Mouse (Mus musculus) mouse trophoblast stem cell (cell line): ENCODE data around the gene Myo16.

Experiments used
- in situ Hi-C, 2 experiments: fragments of 300-500 bp; cut with MseI, MboI; formaldehyde crosslinking; loops; 2 replicates in 1 of 2; 3 replicates in 1 of 2; pipeline ENCODE4 v1.15.1; 2025

Myo16 gene

DNA sequence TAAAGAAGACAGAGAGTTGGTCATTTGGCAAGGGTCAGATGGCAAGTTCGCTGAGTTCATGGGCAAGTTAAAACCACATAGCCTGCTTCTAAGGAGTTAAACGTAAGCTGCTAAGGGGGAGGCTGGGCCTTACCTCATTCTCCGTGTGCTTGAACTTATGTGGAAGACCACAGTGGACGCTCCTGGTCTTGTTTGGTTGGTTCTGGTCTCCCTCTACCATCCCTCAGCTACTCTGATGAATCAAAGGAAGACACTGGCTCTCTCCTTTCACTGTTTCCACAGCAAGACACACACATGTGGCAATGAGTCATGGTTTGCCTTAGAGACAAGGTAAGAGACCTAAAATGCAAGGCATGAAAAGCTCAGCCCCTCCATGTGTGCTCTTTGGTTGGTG lies 453.1 kb downstream of the Myo16 start:
- in situ Hi-C loops, result no loop called here

- in situ Hi-C loops, result no loop called here
Observed at GRCm38 (mm10) chr8:10611636-10612035, 457.9 kb downstream of the Myo16 start.

DNA sequence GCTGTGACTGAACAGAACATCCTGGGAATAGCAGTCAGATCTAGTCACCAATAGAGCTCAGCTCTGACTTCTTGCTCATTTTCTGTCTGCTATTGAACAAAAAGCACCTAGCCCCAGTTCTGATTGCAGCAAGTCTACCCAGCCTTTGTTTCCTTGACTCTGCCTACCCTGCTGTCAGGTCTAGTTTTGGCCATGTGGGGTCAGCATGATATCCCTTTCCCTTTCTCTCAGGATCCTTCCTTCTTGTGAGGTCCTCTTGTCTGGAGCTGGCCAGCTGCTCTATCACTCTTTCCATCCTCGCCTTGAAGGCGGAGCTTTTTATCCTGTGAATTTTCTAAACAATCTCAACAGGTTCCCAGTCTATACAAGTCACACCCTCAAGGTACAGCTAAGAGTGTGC lies 459.7 kb downstream of the Myo16 start:
- in situ Hi-C loops, result no loop called here

DNA sequence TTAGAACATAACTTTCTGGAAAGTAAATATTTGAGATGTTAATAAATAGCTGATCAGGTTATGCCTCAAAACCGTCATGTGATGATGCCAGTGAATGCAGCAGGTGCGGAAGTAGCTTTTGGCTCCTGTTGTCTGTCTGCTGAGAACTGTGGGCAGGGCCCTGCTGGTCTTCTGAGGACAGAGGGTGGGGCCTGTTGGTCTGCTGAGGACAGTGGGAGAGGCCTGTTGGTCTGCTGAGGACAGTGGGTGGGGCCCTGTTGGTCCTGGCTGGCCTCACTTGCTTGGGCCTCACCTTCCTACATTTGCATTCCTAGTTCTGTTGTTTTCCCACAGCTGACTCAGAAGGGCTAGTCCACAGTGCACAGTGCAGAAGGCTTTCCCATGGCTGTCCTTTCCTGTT lies 466.0 kb downstream of the Myo16 start:
- in situ Hi-C loops, result no loop called here

DNA sequence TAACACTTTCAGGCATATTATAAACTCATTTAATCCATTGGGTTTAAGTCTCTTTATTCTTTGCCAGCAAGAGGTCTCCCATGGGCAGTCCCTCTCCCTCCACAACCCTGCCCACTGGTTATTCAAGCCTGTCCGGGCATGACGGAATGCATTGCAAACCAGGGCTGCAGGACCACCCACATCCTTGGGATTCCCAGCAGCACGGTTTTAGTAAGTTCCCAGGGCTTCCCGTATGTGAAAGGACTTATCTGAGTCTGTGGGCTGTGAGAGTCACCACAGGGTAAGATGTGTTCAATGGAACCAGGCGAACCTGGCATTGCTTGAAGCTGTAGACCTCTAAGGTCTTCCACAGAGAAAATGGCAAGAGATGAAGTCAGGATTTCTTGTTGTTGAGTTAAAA lies 471.6 kb downstream of the Myo16 start:
- in situ Hi-C loops, result no loop called here

DNA sequence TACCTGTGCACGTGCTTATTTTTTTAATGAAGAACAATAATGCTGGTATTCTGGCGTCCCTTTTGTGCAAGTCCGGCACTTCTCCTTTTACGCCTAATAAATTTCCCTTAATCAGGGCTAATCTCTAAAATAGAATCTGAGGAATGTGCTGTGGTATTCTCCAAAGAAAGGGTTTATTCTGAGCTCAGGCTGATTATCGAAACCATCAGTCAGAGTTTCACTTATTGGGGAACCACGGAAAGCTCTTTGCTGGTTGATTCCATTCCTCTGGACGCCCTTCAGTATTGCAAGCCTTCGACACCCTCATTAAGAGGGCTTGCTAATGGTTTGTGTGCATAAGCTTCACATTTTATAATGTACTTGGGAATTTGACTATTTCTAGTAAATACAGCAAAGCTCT lies 475.0 kb downstream of the Myo16 start:
- in situ Hi-C loops, result no loop called here

GRCm38 (mm10) chr8:10629862-10630261 lies 476.2 kb downstream of the Myo16 start:
- in situ Hi-C loops, result no loop called here

GRCm38 (mm10) chr8:10631006-10631405 lies 477.3 kb downstream of the Myo16 start:
- in situ Hi-C loops, result no loop called here

DNA sequence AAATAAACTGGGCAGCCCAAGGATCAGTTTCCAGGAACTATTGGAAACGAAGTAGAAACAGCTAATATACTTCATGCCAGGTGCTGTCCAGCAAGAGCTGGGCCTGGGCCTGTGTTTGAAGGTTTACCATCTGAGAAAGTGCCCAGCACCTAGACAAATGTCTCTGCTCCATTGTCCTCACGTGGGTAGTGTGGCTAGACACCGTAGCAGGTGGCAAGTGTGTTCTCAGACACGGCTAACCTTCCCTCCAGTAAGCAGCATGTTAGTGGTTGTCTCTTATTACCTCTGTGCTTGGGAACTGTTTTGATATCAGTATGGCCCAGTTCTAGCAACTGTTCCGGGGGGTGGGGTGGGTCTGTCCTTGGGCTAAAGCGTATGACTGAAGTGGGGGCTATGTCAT lies 478.9 kb downstream of the Myo16 start:
- in situ Hi-C loops, result no loop called here

GRCm38 (mm10) chr8:10633360-10634140 lies 479.8 kb downstream of the Myo16 start:
- in situ Hi-C loops, result no loop called here

- in situ Hi-C loops, result no loop called here
Observed at GRCm38 (mm10) chr8:10634421-10634820, 480.7 kb downstream of the Myo16 start.

- in situ Hi-C loops, result no loop called here
Observed at GRCm38 (mm10) chr8:10638871-10639270, 485.2 kb downstream of the Myo16 start.

- in situ Hi-C loops, result no loop called here
Observed at GRCm38 (mm10) chr8:10640176-10640810, 486.6 kb downstream of the Myo16 start.

DNA sequence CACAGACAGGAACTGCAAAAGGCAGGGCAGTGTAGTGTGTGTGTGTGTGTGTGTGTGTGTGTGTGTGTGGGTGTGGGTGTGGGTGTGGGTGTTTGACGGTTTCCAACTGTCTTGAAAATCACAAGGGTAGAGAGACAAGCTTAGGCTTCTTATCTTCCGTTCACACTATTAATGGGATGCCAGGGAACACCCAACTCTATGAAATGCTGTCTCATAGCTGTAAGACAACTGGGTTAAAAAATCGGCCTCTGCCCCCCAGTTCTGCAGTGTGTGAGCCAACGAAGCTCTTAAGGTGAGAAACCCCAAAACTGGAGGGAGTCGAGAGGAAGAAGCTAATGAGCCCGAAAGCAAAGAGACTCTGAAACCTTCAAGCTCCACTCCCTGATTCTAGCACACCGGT lies 487.1 kb downstream of the Myo16 start:
- in situ Hi-C loops, result no loop called here

DNA sequence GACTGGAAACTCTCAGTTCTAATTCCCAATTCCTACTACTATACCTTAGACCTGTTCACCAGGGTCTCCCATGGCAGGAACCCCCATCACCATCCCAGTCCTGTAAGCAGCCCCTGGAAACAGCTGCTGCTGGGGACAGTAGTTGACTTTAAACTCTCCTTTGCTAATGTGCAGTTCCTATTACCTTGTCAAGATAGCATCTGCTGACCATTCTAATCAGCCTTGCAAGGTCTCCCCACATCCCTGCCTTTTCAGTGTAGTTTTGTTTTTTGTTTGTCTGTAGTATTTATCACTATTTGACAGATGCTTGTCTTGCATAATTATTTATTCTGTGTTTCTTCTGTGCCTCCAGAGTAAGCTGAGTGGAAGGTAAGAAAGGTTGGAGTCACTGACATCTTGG lies 487.6 kb downstream of the Myo16 start:
- in situ Hi-C loops, result no loop called here

DNA sequence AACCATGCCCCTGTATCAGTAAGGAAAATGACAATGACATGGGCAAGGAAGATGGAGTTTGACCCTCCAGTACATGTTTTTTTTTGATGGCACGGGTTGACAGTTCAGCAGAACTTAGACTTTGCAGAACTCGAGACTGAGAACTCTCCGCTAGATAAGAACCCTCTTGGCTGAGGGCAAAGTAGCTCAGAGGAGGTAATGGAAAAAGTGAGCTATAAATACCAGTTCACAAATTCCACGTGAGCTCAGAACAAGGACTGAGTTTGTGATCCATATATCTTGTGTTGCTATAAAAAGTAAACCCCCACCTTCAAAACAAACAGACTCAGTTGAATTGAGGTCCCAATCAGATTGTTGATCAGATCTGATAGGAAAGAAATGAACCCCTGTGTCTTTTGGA lies 489.5 kb downstream of the Myo16 start:
- in situ Hi-C loops, result no loop called here

- in situ Hi-C loops, result no loop called here
Observed at GRCm38 (mm10) chr8:10644481-10644880, 490.8 kb downstream of the Myo16 start.

GRCm38 (mm10) chr8:10645740-10646139 lies 492.0 kb downstream of the Myo16 start:
- in situ Hi-C loops, result no loop called here

DNA sequence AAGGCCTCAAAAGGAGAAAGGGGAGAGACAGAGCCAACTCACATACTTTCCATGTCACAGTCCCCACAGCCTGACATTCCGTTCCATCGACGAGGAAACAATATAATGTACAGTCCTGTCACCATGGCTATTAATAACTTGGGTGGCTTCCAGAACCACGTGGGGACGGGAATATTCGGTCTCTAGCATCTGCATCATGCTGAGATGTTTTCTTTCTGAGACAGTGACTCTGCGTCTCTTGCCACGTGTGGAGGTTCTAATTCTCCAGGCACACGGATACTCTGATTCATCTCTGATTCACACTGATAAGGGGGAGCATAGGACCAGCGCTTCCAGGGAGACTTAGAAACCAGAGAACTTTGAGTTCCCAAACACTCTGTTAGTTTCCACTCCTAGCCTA lies 492.8 kb downstream of the Myo16 start:
- in situ Hi-C loops, result no loop called here

DNA sequence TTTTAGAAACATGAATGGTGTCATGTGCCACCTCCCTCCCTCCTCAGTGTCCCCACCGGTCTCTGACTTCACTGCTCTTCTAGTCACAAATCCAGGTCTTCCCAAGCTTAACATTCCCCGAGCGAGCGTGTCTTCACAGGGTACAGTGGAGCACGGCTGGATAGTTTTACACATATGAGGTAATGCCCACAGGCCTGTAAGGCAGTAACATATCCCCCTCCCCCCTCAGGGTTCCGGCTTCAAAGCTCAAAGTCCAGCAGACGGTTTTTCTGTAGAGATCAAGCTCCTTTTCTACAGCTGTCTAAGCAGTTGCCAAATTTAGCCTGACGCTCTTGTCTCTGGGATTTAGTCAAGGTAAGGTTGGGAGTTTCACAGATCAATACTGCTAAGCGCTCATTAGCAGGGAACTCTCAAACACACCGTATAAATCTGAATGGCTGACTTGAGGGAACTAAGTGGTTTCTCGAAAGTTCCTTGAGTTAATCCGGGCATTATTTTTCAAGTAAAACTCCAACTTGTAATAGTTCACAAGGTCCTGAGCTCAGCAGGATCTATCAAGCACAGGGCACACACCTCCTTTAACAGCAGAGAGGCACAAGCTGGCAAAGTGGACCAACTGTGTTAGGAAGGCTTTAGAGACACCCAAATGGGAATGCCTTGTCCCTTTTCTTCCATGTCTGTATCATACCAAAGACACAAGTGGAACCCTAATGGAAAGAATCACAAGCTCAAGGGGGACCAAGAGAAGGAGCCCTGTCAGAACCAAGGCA lies 498.0 kb downstream of the Myo16 start:
- in situ Hi-C loops, result no loop called here

DNA sequence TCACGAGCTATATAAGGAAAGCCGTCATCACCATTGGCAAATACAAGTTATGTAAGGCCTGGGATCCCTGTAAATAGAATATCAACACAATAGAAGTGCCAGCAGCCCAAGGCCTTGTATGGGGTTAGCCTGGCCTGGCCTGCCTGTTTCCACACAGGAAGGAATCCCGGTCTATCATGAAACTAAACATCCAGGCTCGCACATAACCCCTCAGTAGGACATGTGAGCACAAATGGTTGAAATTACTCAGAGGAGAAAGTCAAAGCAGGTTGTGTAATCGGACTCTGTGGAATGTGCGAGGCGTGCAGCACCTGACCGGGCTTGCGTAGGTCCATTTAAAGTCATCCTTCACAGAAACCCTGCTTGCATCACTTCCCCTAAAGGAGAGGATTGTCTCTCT lies 499.6 kb downstream of the Myo16 start:
- in situ Hi-C loops, result no loop called here

- in situ Hi-C loops, result no loop called here
Observed at GRCm38 (mm10) chr8:10654922-10655518, 501.3 kb downstream of the Myo16 start.
